Mouse (Mus musculus) gastrocnemius, postnatal 10 days (tissue): ENCODE results near the gene Gm29866. TPM values are rescaled to one million over a fixed set of nuclear protein-coding genes. Genes with fewer than 3 reads are reported as not detected.
"Not testable (repeated sequence)": the region's sequence is repeated elsewhere in the genome, so short reads cannot be mapped to it uniquely, and the experiment has no call there.

Source experiments
- DNase-seq: peaks from one replicate; pipeline ENCODE4 v3.0.0; 2021; ENCODE audit warnings: mixed read lengths
- long read RNA-seq, 2 experiments: library from polyadenylated mRNA; stranded (forward); transcript quantifications; one replicate each; pipeline ENCODE4 v2.0.0; 2021
- total RNA-seq, 2 experiments: library from RNA; stranded (reverse); gene quantifications; 2 replicates each; pipeline ENCODE4 v1.2.3; 2021

The Gm29866 gene
- not detected for total RNA-seq
- long read RNA-seq, experiment 1: 0 reads
- long read RNA-seq, experiment 2: 0 reads

DNA sequence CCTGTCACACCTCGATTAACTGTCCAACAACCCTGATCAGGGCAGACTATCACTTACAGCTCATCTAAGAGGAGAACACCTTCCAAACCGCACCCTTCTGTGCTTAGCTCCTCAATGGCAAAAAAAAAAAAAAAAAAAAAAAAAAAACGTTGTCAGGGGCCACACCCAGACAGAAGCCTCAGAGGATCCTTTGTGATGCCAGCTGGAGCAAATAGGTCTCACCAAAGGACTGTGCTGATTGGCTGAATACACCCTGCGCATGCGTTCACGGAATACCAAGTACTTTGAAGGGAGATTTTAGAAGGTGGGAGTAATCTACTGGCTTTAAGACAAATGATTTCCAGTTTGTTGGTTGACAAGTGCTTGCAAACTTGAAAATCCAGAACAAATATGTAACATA is at the start of gene Gm29866:
Gene Gm29866, minus strand, starts transcription at position 101 of the 400 bp plus-strand sequence.
- DNase-seq: not testable (repeated sequence)

Other genes with a start within 250 kb of the Gm29866 start
- not detected for gene Gm20909, start 170.9 kb upstream of the Gm29866 start, total RNA-seq
- gene Gm20865, start 247.9 kb upstream of the Gm29866 start, total RNA-seq: not detected